Mouse (Mus musculus): ENCODE results near the gene Tuba1b.
"Not testable (repeated sequence)": the region's sequence is repeated elsewhere in the genome, so short reads cannot be mapped to it uniquely, and the experiment has no call there.

The Tuba1b gene

GRCm38 (mm10) chr15:98934217-98934839 is at the start of gene Tuba1b:
Gene Tuba1b (minus strand): TSS chr15:98934565.
- DNase-seq, result peak; percentile 89 to 96

GRCm38 (mm10) chr15:98983431-98984081 is 49.2 kb upstream of the Tuba1b start:
- DNase-seq, result no peak

GRCm38 (mm10) chr15:98982100-98982499 is 47.7 kb upstream of the Tuba1b start:
- no peak for DNase-seq

- DNase-seq, result no peak
These were observed 45.7 kb upstream of the Tuba1b start for GRCm38 (mm10) chr15:98980012-98980614.

GRCm38 (mm10) chr15:98978409-98979172 is 44.2 kb upstream of the Tuba1b start:
- DNase-seq, result no peak

- DNase-seq, result peak in 1 of 2 experiments; percentile 53
These were observed 43.5 kb upstream of the Tuba1b start for GRCm38 (mm10) chr15:98977759-98978408.

- no peak for DNase-seq
These were observed 42.7 kb upstream of the Tuba1b start for GRCm38 (mm10) chr15:98976763-98977758.

GRCm38 (mm10) chr15:98973015-98973614 is 38.8 kb upstream of the Tuba1b start:
- DNase-seq, result peak; percentile 43 to 55

- DNase-seq, result not testable (repeated sequence)
These were observed 37.4 kb upstream of the Tuba1b start for GRCm38 (mm10) chr15:98971576-98972320.

- DNase-seq, result peak in 1 of 2 experiments; percentile 41
These were observed 36.7 kb upstream of the Tuba1b start for GRCm38 (mm10) chr15:98971111-98971510.

- no peak for DNase-seq
These were observed 35.2 kb upstream of the Tuba1b start for GRCm38 (mm10) chr15:98969372-98970101.

- DNase-seq, result peak; percentile 84 to 86
These were observed 34.5 kb upstream of the Tuba1b start for GRCm38 (mm10) chr15:98968701-98969371.

GRCm38 (mm10) chr15:98959531-98959930 is 25.2 kb upstream of the Tuba1b start:
- no peak for DNase-seq

- DNase-seq, result no peak
These were observed 24.6 kb upstream of the Tuba1b start for GRCm38 (mm10) chr15:98958901-98959420.

GRCm38 (mm10) chr15:98957475-98957874 is 23.1 kb upstream of the Tuba1b start:
- DNase-seq, result no peak

GRCm38 (mm10) chr15:98956000-98956399 is 21.6 kb upstream of the Tuba1b start:
- no peak for DNase-seq

GRCm38 (mm10) chr15:98955324-98955723 is 21.0 kb upstream of the Tuba1b start:
- no peak for DNase-seq

GRCm38 (mm10) chr15:98954425-98955253 is 20.3 kb upstream of the Tuba1b start:
- peak; percentile 63 to 76 for DNase-seq
